Mouse (Mus musculus): ENCODE results near the gene Stx1b.
A peak's percentile ranks its signal among the peaks of the same experiment; 100 is the strongest.
"Not testable (repeated sequence)": the region's sequence is repeated elsewhere in the genome, so short reads cannot be mapped to it uniquely, and the experiment has no call there.

Stx1b gene

GRCm38 (mm10) chr7:127776878-127777473 is 47.4 kb downstream of the Stx1b start:
- peak; percentile 62 for DNase-seq (ENCODE audit: low read depth)

- peak; percentile 53 for DNase-seq (ENCODE audit: low read depth)
These were observed 47.9 kb downstream of the Stx1b start, which contains the start of gene Setd1a for GRCm38 (mm10) chr7:127776426-127776825. TSS of gene Setd1a (plus strand) at chr7:127776670.

GRCm38 (mm10) chr7:127775837-127776236 is 48.5 kb downstream of the Stx1b start:
- not testable (repeated sequence) for DNase-seq (ENCODE audit: low read depth)

GRCm38 (mm10) chr7:127773664-127774384 is 50.5 kb downstream of the Stx1b start:
- DNase-seq (ENCODE audit: low read depth) = no peak

- DNase-seq (ENCODE audit: low read depth) = no peak
These were observed 51.8 kb downstream of the Stx1b start for GRCm38 (mm10) chr7:127772557-127772956.

GRCm38 (mm10) chr7:127772080-127772479 is 52.3 kb downstream of the Stx1b start:
- no peak for DNase-seq (ENCODE audit: low read depth)

- DNase-seq (ENCODE audit: low read depth) = no peak
These were observed 53.1 kb downstream of the Stx1b start for GRCm38 (mm10) chr7:127771262-127771661.

GRCm38 (mm10) chr7:127770039-127770905 is 54.1 kb downstream of the Stx1b start:
- DNase-seq (ENCODE audit: low read depth) = no peak

GRCm38 (mm10) chr7:127769651-127770038 is 54.7 kb downstream of the Stx1b start, which contains the start of gene Orai3:
TSS of gene Orai3 (plus strand) at chr7:127769815.
- peak; percentile 66 for DNase-seq (ENCODE audit: low read depth)

- peak; percentile 98 for DNase-seq (ENCODE audit: low read depth)
These were observed 55.3 kb downstream of the Stx1b start for GRCm38 (mm10) chr7:127768997-127769593.

- DNase-seq (ENCODE audit: low read depth) = no peak
These were observed 55.9 kb downstream of the Stx1b start for GRCm38 (mm10) chr7:127768346-127768996.

- no peak for DNase-seq (ENCODE audit: low read depth)
These were observed 56.5 kb downstream of the Stx1b start for GRCm38 (mm10) chr7:127767671-127768345.

GRCm38 (mm10) chr7:127766851-127767609 is 57.3 kb downstream of the Stx1b start:
- no peak for DNase-seq (ENCODE audit: low read depth)

- no peak for DNase-seq (ENCODE audit: low read depth)
These were observed 58.6 kb downstream of the Stx1b start for GRCm38 (mm10) chr7:127765756-127766155.

GRCm38 (mm10) chr7:127763642-127764041 is 60.7 kb downstream of the Stx1b start:
- DNase-seq (ENCODE audit: low read depth) = no peak

GRCm38 (mm10) chr7:127761026-127761425 is 63.3 kb downstream of the Stx1b start:
- no peak for DNase-seq (ENCODE audit: low read depth)

- DNase-seq (ENCODE audit: low read depth) = no peak
These were observed 63.9 kb downstream of the Stx1b start for GRCm38 (mm10) chr7:127760478-127760877.

- DNase-seq (ENCODE audit: low read depth) = no peak
These were observed 64.6 kb downstream of the Stx1b start for GRCm38 (mm10) chr7:127759716-127760115.

Data from fibroblast of lung, adult 2 months (primary cell).